Mouse (Mus musculus): ENCODE measurements at regions not wholly inside any gene's neighbourhood (a gene's known extent, or its start where the extent isn't known, plus 50 kb on each side); places are given as distances from the start of the nearest gene placed in this dataset.
A peak's percentile ranks its signal among the peaks of the same experiment; 100 is the strongest.

- peak; percentile 78 for ATAC-seq (replicated peaks; ENCODE audit: poor library complexity)
Measured at GRCm38 (mm10) chr10:104255250-104255649, 61.4 kb downstream of the Gm4340 start.

- no peak for ATAC-seq (replicated peaks; ENCODE audit: poor library complexity)
Measured at GRCm38 (mm10) chr10:104274841-104275240, 81.0 kb downstream of the Gm4340 start.

GRCm38 (mm10) chr10:104299146-104299545 lies 105.3 kb downstream of the Gm4340 start:
- ATAC-seq (replicated peaks; ENCODE audit: poor library complexity): no peak
